Mouse (Mus musculus): ENCODE data around the gene Katnbl1.
"Not testable (repeated sequence)": the region's sequence is repeated elsewhere in the genome, so short reads cannot be mapped to it uniquely, and the experiment has no call there.

The Katnbl1 gene

GRCm38 (mm10) chr2:112396649-112397048 lies 17.6 kb downstream of the Katnbl1 start:
- DNase-seq, result no peak

DNA sequence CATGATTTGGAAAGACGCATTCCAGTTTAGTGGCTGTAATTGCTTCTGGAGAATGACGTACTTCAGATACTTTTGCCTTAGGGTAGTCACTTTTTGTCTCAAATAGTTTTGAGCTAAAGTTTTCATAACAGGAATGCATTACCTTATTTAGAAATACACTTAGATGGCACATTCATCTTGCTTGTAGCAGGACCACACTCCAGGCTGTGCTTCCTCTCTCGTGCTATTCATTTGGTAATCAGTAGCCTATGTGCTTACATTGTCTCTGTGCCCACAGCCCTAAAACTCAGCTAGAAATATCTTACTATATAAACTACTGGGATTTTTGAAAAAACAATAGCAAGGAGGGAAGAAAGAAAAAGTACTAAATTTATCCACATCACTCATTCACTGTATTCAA lies 28.0 kb downstream of the Katnbl1 start:
- DNase-seq, result no peak

GRCm38 (mm10) chr2:112425308-112425707 lies 46.3 kb downstream of the Katnbl1 start:
- no peak for DNase-seq

GRCm38 (mm10) chr2:112428534-112428933 lies 49.5 kb downstream of the Katnbl1 start:
- DNase-seq, result not testable (repeated sequence)

DNA sequence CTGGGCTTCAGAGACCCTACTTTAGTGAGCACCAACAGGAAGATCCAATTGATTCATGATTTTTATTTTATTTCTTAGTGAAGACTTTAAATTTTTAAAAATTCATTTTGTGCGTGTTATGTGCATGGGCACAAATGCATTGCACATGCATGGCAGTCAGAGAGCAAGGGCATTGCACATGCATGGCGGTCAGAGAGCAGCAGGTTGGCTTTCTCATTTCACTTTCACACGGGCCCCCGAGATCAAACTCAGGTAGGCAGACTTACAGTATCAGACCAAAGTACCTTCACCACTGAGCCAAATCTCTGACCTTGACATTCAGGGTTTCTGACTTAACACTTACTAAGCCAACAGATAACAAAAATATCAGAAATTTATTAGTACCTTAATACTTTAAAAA lies 50.7 kb downstream of the Katnbl1 start:
- DNase-seq, result no peak

GRCm38 (mm10) chr2:112430403-112430802 lies 51.4 kb downstream of the Katnbl1 start:
- no peak for DNase-seq

- DNase-seq, result no peak
These were observed 53.5 kb downstream of the Katnbl1 start for GRCm38 (mm10) chr2:112432523-112432922.

DNA sequence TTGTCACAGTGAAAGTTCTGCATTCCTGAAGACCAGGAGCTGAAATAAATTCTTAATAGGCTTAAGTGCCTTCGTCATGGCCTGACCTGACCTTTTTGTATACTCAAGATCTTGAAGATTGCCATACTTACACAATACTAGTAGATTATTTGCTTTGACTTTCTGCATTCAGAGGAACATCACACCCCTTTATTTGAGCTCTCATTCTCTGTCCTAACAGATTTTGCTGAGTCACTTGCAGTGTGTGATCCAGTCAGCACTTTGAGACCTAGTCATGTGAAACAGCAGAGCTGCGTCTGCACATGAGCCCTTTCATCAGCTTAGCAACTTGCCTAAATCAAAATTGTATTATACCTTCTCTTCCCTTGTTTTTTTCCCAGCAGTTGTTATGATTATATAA lies 54.3 kb downstream of the Katnbl1 start:
- no peak for DNase-seq

DNA sequence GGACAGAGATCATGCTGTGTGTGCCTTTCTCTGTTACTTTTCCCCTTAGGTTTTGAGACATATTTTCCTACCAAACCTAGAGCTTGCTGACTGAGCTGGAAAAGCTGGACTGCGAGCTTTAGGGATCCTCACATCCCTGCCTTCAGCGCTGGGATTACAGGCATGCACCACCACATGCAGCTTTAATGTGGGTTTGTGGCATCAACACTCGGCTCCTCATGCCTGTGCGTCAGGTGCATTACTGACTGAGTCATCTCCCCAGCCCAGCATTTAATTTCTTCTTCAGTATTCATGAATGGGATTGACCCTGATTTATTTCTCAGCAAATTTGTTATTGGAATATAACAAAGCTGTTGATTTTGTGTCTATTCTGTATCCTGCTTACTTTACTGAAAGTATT lies 57.3 kb downstream of the Katnbl1 start:
- DNase-seq, result no peak

DNA sequence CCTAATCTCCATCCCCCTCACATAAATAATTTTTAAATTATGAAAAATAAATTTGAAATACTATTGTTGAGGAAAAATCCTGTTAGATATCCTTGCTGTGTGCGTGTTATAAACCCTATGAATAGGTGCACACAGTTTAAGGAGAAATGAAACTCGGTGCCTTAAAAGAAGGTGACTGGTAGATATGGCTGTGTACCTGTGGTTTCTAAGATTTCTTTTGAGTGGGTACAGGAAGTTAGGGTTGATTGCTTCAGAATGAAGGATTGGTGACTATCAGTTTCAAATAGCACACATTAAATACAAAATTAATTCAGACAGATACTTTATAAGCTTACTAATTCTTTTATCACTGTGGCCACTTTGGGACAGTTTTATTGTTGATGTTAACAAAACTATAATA lies 58.6 kb downstream of the Katnbl1 start:
- no peak for DNase-seq

DNA sequence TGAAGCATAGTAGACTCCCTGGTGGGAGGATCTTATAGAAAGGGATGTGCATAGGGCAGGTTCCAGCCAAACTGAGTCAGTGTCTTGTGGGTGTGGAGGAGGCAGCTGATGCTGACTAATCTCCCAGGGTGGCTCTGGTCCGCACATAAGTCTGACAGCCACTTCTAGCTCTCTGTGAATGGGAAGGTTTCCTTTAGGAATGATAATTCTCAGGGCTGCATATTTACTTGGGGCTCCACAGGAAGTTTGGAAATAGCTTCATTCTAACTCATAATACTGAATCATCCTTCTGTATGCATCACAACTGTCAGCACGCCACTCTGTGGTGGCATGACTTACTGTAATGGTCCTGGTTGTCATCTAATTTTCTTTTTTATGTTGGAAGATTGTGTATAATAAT lies 64.5 kb downstream of the Katnbl1 start:
- no peak for DNase-seq

DNA sequence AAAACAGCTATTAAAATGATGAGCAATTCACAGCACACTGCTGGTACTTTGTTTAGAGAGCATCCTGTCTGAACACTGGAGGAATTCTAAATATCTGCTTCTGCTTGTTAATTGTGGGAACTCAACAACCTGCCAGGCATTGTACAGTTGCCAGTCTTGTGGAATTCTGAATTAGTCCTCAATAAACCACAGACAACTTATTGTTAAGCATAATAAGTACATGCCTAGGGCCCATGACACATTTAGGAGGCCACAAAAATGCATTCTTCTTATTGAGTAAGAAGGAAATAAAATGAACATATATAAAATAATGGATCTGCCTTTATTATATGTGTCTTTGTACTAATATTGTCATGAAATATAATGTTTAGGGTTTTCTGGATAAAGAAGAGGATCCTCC lies 66.5 kb downstream of the Katnbl1 start:
- no peak for DNase-seq

- DNase-seq, result not testable (repeated sequence)
These were observed 69.0 kb downstream of the Katnbl1 start for GRCm38 (mm10) chr2:112448046-112448445.

DNA sequence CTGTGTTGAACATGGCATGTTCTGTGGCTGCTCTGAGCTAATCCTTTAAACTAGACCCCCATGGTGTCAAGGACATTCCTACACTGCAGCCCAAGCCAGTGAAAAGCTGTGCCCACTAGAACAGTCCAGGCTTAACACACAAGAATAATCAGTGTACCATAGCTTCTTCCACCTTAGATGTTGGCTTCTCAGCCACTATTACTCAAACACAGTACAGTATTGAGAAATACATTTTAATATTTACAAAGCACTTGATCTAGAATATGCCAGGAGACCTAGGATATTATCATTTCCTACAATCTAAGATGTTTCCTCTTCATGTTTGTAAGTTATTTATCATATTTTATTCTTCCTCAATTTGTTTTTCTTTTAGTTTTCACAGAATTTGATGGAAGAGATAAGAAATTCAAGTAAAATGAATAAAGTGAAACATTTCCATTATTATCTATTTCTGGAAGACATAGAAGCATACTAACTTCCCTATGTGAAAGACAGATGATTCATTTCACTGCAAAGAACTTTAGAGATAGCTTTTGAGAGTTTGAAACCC lies 69.6 kb downstream of the Katnbl1 start:
- no peak for DNase-seq

DNA sequence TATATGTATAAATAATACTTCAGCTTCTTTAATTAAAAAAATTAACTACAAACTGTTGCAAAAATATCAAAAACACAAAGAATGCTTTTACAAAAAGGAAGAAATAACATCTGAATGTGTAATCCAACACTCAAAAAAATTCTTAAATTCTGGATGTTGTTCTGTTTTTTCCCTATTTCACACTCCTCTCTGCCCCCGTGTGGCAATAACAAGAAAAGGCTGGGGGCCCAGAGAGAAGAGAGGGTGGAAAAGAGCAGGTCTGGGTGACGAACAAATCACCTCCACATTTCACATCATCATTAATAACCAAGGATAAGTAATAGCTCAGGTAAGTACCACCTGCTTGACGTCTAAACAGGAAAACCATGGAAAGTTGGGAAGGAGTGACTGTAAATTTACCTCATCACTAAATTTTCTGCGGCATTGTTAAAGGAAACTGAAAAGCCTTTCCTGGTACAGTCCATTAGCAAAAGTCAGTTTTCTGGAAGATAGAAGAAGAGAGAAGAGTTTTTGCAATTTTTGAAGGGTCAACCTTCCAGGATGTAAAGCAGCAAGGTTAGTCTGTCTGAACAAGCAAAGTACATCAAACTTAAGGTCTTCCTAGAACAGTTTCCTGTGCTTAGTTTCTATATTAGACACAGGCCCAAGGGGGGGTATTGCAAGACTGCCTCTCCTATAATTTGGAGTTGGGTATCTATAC lies 70.7 kb downstream of the Katnbl1 start:
- no peak for DNase-seq

GRCm38 (mm10) chr2:112452513-112452912 lies 73.5 kb downstream of the Katnbl1 start:
- not testable (repeated sequence) for DNase-seq

GRCm38 (mm10) chr2:112454125-112454861 lies 75.3 kb downstream of the Katnbl1 start:
- DNase-seq, result no peak

GRCm38 (mm10) chr2:112454862-112455564 lies 76.0 kb downstream of the Katnbl1 start, which contains the start of gene Emc7:
Emc7 (plus strand) TSS chr2:112454997.
- DNase-seq, result peak; percentile 97

GRCm38 (mm10) chr2:112460557-112460956 lies 81.5 kb downstream of the Katnbl1 start:
- DNase-seq, result no peak
